Mouse (Mus musculus) G1E-ER4 (cell line): Measurements from ENCODE around the gene Hivep3. TPM values are rescaled to one million over a fixed set of nuclear protein-coding genes. Genes with fewer than 3 reads are reported as not detected.

Experiments used
- GATA1 ChIP-seq: IDR thresholded peaks from one replicate; pipeline ENCODE4 v1.8.0; 2012; ENCODE audit warnings: low read length, inconsistent platforms
- polyA plus RNA-seq: library from polyadenylated mRNA; stranded (reverse); fragments of >175 nt; gene quantifications from 2 replicates; pipeline ENCODE4 v1.2.3, GENCODE M21; 2012

The Hivep3 gene
- polyA plus RNA-seq, 1 experiment, result not detected

DNA sequence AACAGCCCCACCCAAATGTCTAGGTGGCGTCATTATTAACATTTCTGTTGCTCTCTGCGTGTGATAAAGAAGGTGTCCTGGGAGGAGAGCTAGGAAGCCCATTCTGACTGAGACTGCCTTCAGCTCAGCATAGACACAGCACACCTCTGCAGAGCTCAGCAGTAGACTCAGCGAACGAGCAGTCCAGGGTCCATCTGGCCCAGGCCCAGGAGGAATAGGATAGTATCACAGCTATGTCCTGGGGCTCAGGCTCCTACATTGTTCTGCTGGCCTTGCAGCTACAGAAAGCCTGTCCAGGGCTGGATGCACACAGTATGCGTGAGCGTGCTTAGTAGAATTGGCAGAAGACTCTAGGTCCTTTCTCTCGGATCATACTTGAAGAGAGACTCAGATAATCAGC is 263.8 kb downstream of the Hivep3 start:
- TF ChIP-seq GATA1, result no peak

GRCm38 (mm10) chr4:119998911-119999310 is 265.3 kb downstream of the Hivep3 start:
- no peak for TF ChIP-seq GATA1

DNA sequence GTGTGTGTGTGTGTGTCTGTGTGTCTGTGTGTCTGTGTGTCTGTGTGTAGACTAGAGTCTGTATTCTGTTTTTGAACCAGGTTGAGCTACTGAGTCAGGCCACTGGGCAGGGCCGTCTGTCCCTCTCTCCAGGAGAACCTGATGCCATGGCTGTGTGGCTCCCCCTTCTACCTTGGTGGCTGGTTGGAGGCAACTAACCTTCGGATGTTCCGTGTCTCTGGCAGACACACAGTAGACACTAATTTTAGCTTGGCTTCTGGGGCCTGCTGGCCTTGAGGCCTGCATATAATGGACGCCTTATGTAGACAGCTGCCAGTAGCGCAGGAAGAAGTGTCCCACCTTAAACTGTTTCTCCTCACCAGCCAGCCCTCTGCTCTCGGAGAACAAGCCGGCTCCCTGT is 267.3 kb downstream of the Hivep3 start:
- TF ChIP-seq GATA1, result no peak

DNA sequence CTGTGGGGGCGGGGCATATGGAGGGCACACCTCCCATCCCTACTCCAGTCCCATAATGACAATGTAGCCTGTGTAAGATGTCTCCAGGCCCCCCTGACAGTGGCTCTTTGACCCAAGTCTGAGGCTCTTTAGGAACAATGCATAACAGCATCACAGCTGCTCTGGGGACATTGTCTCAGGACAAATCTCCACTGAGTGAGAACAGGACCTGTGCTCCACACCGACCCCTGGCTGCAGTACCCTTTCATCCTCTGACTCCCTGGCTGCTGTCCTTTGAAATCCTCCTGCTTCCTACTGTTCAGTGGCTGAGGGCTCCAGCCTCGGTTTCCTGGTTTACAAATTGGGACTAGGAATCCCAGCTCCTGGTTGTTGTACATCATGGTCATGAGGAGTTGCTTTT is 269.4 kb downstream of the Hivep3 start:
- no peak for TF ChIP-seq GATA1

GRCm38 (mm10) chr4:120006046-120006445 is 272.5 kb downstream of the Hivep3 start:
- TF ChIP-seq GATA1, result no peak

GRCm38 (mm10) chr4:120007889-120008288 is 274.3 kb downstream of the Hivep3 start:
- no peak for TF ChIP-seq GATA1

- TF ChIP-seq GATA1, result no peak
Measured at GRCm38 (mm10) chr4:120009151-120009550, 275.6 kb downstream of the Hivep3 start.

- no peak for TF ChIP-seq GATA1
Measured at GRCm38 (mm10) chr4:120011788-120012187, 278.2 kb downstream of the Hivep3 start.

DNA sequence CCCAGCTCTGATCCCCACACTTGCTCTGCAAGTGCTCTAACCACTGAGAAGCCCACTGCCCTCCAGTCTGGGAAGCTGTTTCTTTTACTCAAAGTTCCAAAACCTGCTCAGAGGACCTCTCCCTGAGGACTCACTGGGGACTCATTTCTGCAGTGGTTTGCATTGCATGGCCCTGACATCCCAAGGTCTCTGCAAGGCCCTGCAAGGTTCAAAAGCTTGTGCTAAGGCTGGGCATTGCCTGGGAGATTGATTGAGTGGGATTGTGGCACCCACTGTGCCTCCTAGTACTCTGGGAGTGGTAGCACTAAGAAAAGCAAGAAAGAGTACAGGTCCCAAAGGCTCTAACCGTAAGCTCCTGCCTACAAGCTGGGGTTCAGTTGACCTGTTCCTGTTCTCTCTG is 279.3 kb downstream of the Hivep3 start:
- TF ChIP-seq GATA1, result no peak

GRCm38 (mm10) chr4:120018426-120018825 is 284.8 kb downstream of the Hivep3 start:
- no peak for TF ChIP-seq GATA1

GRCm38 (mm10) chr4:120022392-120022791 is 288.8 kb downstream of the Hivep3 start:
- TF ChIP-seq GATA1, result no peak

- TF ChIP-seq GATA1, result no peak
Measured at GRCm38 (mm10) chr4:120023221-120023840, 289.7 kb downstream of the Hivep3 start.

GRCm38 (mm10) chr4:120024071-120024470 is 290.5 kb downstream of the Hivep3 start:
- no peak for TF ChIP-seq GATA1

DNA sequence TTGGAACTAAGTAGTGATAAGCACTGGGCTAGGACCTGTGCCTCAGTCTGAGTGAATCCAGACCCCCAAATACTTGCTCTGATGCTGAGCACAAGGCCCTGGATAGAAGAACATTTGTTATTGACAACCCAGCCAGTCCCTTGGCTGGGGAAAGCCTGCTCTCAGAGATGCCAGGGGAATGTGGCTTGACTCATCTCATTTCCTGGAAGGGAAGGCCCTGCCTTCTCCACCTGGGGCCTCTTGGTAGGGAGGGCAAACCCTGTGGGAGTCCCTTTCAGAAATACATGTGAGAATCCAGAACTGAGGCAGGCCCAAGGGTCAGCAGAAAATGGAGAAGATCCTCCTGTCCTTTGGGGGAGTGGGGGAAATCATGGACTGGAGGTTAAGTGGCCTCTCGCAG is 294.1 kb downstream of the Hivep3 start:
- no peak for TF ChIP-seq GATA1

GRCm38 (mm10) chr4:120029937-120030336 is 296.4 kb downstream of the Hivep3 start:
- TF ChIP-seq GATA1, result no peak

- no peak for TF ChIP-seq GATA1
Measured at GRCm38 (mm10) chr4:120032320-120032983, 298.9 kb downstream of the Hivep3 start.

DNA sequence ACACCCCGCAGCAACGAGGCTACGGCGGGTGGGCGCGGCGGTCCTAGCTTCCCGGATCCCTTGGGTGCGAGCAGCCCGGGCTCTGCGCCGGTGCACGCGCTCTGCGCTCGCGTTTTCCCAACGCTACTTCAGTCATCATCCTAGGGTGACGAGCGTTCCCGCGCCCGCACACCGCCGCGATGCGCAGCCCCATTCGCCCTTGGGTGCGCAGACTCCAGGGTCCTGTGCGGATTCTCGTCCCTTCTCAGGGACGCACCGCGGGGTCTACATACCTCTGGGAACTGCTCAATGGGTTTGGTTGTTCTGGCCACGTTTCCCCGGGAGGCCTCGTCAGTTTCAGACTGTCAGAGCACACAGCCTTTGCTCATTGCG is 299.4 kb downstream of the Hivep3 start:
- TF ChIP-seq GATA1, result no peak
